Mouse (Mus musculus) cerebellum, adult 11 months (tissue): ENCODE data around the gene Ipo4.

ENCODE experiments used
- DNase-seq: peaks from one replicate; pipeline ENCODE4 v3.0.0; 2022

Ipo4 gene

GRCm38 (mm10) chr14:55586149-55586548, 49.6 kb downstream of the Ipo4 start:
- no peak for DNase-seq

DNA sequence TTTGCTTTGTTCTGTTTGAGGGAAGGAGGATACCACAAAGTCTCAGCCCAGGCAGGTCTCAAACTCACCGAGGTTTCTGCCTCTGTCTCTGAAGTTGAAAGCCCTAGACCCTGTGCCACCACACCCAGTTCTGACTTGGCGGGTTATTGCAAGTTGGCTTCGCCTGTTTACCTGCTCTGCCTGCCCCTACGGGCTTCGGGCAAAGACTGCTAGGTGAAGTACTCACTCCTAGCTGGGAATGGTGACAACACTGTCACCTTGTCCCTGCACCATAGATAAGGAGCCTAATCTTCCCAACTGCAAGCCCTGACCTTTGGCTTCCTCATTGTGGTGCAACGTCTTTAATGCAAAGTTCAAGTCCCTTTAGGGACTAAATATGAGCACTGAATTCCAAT, 50.2 kb downstream of the Ipo4 start:
- no peak for DNase-seq

DNA sequence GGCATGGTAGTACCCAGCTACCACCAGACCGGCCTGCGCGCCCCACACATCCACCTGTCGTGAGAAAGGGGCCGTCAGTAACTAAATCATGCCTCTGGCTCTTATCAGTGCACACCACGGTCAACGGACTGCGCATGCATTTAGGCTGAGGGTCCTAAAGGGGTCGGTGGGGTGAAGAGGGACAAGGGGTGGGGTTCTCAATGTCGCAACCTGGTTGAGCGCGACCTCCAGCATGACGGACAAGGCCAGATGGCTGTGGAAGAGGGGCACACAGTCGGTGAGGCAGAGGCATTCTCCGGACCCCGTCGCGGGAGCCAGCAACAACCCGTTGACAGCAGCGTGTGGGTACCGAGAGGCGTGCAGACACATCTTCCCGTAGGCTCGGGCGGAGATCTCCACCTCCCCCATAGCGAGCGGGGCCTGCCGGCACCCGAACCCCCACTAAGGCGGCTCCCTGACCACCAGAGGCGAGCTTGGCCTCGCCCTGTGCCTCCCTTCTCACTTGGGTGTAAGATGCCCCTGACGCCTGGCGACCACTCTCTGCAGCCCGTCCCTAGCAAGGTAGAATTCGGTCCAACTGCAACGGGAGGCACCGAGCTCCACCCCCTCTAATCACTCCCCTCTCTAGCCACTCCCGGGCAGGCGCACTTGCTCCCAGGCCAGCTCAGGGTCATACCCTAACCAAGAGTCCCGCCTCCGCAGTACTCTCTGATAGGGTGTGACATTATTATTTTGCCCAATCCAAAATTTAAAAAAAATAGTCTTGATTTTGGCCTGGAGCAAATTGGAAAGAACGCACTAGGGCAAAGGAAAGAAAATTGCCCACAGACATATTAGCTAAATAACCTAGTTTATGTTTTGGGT, 50.8 kb downstream of the Ipo4 start, which contains the start of gene Emc9:
TSS of gene Emc9 (minus strand) at position 601 of the 864 bp plus-strand sequence.
- DNase-seq, result peak; percentile 77

DNA sequence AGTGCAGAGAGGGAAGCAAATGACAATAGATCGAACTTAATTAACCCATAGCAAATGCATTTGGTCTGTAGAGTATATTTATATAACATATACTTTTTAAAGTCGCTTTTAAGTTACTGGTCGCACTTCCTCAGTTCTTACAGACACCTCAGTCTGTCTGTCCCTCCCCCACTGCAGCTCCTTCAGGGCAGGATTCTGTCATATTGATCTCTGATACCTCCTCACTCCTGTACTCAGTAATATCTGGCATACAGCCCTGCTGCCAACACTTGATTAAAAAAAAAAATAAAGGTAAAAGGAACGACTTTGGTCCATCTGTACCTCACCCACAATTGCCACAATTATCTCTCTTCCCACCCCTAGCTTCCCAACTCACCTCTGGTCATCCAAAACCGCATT, 51.5 kb downstream of the Ipo4 start:
- DNase-seq, result no peak

- no peak for DNase-seq
Measured at GRCm38 (mm10) chr14:55581981-55582681, 53.6 kb downstream of the Ipo4 start.

DNA sequence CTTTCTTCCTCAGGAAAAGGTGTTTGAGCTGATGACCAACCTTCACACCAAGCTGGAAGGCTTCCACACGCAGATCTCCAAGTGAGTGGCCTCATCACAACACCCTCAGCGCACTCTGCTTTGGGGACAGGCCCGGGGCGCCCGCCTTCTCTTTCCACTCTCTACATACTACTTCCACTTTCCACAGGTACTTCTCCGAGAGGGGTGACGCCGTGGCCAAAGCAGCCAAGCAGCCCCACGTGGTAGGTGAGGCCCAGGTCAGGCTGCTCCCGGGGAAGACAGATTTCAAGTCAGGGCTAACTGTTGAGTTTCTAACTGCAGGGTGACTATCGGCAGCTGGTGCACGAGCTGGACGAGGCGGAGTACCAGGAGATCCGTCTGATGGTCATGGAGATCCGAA, 55.0 kb downstream of the Ipo4 start:
- DNase-seq, result no peak

- DNase-seq, result no peak
Measured at GRCm38 (mm10) chr14:55579511-55580496, 56.0 kb downstream of the Ipo4 start.

- DNase-seq, result peak; percentile 54
Measured at GRCm38 (mm10) chr14:55578668-55579269, 57.0 kb downstream of the Ipo4 start.

DNA sequence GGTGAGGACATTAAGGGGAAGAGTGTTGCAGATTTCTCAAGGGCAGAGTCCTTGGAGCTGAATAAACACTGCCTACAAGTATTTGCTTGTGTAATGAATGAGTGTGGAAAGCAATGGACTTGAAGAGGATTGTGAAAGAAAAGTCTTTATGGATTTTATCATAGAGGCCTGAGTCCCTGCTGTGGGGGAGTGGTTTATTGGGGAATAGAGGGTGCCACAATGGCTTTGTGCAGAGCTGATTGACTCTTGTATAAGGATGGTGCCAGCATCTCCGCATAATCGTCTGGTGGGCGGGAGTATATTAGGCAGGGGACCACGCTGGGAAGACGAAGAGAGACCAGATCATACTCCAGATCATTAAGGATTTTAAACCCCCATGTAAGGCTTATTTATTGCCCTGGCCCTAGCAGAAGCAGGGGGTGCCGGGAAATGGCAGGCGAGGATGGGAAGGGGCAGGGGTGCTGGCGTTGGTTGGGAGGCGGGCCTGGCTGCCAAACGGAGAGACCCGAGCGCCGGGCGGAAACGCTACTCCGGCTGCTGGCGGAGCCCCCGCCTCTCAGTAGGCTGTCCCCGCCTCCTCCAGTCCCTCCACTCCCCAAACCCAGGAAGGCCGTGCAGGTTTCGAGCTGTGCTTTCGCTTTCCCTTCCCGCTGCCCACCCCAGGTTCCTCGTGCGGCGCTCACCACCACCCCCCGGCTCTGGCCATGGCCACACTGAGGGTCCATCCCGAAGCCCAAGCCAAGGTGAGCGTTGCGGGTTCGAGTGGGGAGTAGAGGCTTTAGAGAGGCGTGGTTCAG, 57.7 kb downstream of the Ipo4 start, which contains the start of gene Psme1:
TSS of gene Psme1 (plus strand) at position 253 of the 797 bp plus-strand sequence.
- DNase-seq, result peak; percentile 49

- no peak for DNase-seq
Measured at GRCm38 (mm10) chr14:55576376-55576775, 59.4 kb downstream of the Ipo4 start.

GRCm38 (mm10) chr14:55575711-55576110, 60.0 kb downstream of the Ipo4 start:
- no peak for DNase-seq
